Mouse (Mus musculus): ENCODE results near the gene Lrrc4c.

The Lrrc4c gene

GRCm38 (mm10) chr2:97484990-97485389, 1167.0 kb downstream of the Lrrc4c start:
- DNase-seq, result no peak

- DNase-seq, result no peak
Measured at GRCm38 (mm10) chr2:97485609-97486008, 1167.6 kb downstream of the Lrrc4c start.

- no peak for DNase-seq
Measured at GRCm38 (mm10) chr2:97487567-97487966, 1169.6 kb downstream of the Lrrc4c start.

- no peak for DNase-seq
Measured at GRCm38 (mm10) chr2:97497069-97497468, 1179.1 kb downstream of the Lrrc4c start.

GRCm38 (mm10) chr2:97502501-97502900, 1184.5 kb downstream of the Lrrc4c start:
- no peak for DNase-seq

GRCm38 (mm10) chr2:97504902-97505301, 1186.9 kb downstream of the Lrrc4c start:
- DNase-seq, result no peak

GRCm38 (mm10) chr2:97524256-97524922, 1206.4 kb downstream of the Lrrc4c start:
- no peak for DNase-seq

GRCm38 (mm10) chr2:97525107-97525506, 1207.1 kb downstream of the Lrrc4c start:
- DNase-seq, result no peak

GRCm38 (mm10) chr2:97530622-97531021, 1212.7 kb downstream of the Lrrc4c start:
- no peak for DNase-seq

- no peak for DNase-seq
Measured at GRCm38 (mm10) chr2:97543691-97544672, 1226.0 kb downstream of the Lrrc4c start.

GRCm38 (mm10) chr2:97544673-97545071, 1226.7 kb downstream of the Lrrc4c start:
- DNase-seq, result no peak

- DNase-seq, result no peak
Measured at GRCm38 (mm10) chr2:97545946-97546345, 1228.0 kb downstream of the Lrrc4c start.

GRCm38 (mm10) chr2:97564509-97564908, 1246.5 kb downstream of the Lrrc4c start:
- no peak for DNase-seq

- no peak for DNase-seq
Measured at GRCm38 (mm10) chr2:97568954-97569353, 1251.0 kb downstream of the Lrrc4c start.

- DNase-seq, result no peak
Measured at GRCm38 (mm10) chr2:97574921-97575320, 1257.0 kb downstream of the Lrrc4c start.

- DNase-seq, result no peak
Measured at GRCm38 (mm10) chr2:97581132-97581531, 1263.2 kb downstream of the Lrrc4c start.

- DNase-seq, result no peak
Measured at GRCm38 (mm10) chr2:97586322-97586721, 1268.4 kb downstream of the Lrrc4c start.

- no peak for DNase-seq
Measured at GRCm38 (mm10) chr2:97590563-97590962, 1272.6 kb downstream of the Lrrc4c start.

- DNase-seq, result no peak
Measured at GRCm38 (mm10) chr2:97604182-97604581, 1286.2 kb downstream of the Lrrc4c start.

GRCm38 (mm10) chr2:97604688-97605215, 1286.8 kb downstream of the Lrrc4c start:
- no peak for DNase-seq

- no peak for DNase-seq
Measured at GRCm38 (mm10) chr2:97609436-97609835, 1291.5 kb downstream of the Lrrc4c start.

- DNase-seq, result no peak
Measured at GRCm38 (mm10) chr2:97610566-97610965, 1292.6 kb downstream of the Lrrc4c start.

- DNase-seq, result no peak
Measured at GRCm38 (mm10) chr2:97614724-97615123, 1296.8 kb downstream of the Lrrc4c start.

GRCm38 (mm10) chr2:97618589-97618988, 1300.6 kb downstream of the Lrrc4c start:
- no peak for DNase-seq

Measured in cerebellum, adult 9-11 months (tissue).